Mouse (Mus musculus): Measurements from ENCODE around the gene Hoxd10.

Hoxd10 gene

DNA sequence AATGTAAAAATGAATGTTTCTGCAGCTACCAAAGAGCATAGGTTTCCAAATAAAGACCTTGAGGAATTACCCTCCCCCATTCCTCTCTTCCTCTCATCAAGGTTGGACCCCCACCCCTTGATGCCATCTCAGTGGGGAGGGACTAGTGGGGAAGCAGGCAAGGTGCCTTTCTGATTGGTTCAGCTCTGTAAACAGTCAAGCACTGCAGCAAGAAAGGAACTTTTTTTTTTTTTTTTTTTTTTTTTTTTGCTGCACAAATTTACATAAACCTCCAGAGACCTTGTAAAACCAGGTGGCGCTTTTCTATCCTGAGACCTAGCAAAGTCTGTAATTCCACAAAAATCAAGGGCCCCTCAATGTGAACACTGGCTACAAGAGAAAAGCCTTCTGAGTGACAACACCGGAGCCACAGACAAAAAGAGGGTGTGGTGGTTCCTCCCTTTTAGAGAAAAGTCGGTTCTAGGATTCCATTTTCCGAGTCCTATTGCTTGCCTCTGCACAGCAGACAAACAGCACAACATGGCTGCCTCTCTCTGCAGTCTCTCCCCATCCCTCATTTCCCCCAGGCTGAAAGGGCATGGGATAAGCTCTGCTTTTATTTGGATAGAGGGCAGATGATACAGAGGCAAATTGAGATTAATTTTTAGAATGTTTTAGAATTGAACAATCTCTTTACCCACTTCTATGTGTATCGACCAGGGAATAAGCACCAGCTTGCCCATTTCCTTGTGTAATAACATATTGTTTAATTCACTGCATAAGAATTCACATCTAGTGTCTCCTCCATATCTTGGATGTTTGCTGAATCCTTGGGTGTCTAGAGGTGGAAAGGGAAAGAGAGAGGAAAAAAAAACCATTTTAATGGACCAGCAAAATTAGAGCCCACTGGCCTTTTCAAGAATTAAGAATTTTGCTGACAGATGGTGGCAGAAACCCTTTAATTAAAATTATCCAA, 18.0 kb downstream of the Hoxd10 start:
- no peak for DNase-seq (ENCODE audit: low spot score in 2 of 2)

DNA sequence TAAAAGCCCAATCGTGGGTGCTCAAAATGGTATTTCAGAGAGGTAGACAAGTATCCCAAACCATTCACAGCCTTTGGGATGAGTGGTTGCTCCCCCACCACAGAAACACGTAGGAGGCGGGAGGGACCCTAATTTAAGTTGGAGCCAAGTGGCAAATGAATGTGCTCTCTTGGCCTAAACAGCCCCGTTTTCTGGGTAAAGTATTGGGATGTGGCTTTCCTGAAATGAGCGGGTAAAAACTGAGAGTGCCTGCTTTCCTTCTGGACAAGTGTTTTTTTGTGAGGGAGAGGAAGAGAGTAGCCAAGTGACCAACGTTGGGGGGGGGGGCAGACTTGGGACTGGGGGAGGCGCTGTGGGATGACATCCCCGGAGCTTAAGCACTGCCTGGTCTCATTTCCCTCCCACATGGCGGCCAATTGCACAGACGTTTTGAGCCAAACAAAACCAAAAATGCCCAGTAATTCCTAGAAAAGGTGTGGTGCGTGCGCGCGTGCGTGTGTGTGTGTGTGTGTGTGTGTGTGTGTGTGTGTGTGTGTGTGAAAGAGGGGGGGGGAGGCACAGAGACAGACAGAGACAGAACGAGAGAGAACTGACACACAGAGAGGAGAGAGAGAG, 19.3 kb downstream of the Hoxd10 start:
- DNase-seq (ENCODE audit: low spot score in 2 of 2), result no peak

DNA sequence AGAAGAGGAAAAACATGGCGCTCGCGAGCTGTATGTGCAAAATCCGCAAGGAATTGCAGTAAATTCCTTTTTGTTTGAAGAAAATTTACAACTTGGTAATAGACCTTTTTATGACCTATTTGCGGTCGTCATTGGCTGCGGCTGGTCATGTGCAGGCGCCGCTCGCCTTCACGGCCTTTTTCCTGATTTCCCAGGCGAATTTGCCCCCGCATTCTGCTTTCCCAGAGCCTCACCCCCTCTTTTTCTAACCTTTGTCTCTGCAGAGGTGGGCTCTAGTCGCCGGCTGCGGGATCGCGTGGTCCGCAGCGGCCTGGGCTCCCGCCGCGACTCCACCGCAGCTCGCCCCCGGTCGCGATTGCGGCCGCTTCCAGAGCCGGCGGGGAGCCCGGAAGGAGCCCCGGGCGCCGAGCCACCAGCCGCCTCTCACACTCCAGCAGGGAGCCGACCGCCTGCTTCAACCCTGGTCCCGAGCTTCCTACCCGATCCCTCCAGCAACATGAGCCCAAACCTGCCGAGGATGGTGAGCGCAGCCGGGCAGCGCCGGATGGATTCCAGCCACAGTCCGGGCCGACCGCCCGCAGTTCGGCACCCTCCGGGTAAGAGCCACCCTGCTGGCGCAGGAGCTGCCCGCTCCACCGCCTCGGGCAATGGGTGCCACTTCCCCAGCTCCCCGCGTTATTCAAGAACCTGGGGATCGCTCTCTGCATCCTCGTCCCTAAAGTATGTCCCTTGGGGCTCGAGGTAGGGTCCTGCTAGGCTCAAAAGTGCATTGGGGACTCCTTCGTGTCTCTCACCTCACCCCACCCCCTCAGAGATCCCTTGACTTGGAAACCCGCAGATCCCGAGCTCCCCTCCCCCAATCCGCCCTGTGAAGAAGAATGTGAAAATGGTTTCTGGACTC, 20.2 kb downstream of the Hoxd10 start, which contains the start of the genes Hoxd3 and Hoxd4:
Gene Hoxd3 (plus strand): TSS at position 207 of the 901 bp plus-strand sequence.
Gene Hoxd4 (plus strand): TSS at position 209 of the 901 bp plus-strand sequence.
- DNase-seq (ENCODE audit: low spot score in 2 of 2), result no peak

DNA sequence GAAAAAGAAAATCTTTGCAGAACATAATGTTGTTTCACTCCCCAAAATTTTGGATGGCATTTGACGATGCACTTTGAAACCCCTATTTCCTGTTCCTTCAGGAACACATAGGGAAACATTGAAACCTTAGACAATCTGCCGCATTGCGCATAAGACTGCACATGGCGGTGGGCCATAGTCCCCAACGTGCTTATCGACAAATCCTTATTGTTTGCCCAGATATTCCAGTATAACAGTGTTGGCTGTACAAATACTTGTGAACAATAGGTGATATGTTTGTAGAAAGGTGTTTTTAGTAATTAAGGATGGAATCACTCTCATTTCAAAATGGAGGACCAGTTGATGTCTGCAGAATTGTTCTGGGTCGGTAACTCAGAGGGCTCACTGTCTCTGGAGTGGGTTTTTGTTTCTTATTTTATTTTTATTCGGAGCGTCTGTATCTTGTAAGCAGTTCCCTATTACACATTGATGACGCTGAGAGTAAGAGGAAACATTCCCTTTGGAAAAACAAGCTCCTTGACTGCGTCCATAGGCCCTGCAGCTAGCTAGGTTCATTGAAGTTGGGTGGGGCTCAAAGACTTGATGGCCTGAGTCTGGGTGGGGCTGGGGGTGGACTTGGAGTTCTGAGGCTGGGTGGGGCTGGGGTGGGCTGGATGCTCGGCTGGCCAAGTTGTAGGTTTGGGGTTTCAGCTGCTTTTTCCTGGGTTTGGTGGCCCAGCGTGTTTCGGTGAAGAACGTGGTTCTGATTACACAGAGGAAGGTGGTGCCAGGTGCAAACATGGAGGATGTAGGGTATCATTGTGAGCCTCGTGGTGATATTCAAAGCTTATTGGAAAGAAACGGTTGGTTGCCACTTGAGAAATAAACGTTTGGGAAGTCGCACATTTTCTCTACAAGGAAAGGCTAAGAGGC, 21.8 kb downstream of the Hoxd10 start:
- no peak for DNase-seq (ENCODE audit: low spot score in 2 of 2)

DNA sequence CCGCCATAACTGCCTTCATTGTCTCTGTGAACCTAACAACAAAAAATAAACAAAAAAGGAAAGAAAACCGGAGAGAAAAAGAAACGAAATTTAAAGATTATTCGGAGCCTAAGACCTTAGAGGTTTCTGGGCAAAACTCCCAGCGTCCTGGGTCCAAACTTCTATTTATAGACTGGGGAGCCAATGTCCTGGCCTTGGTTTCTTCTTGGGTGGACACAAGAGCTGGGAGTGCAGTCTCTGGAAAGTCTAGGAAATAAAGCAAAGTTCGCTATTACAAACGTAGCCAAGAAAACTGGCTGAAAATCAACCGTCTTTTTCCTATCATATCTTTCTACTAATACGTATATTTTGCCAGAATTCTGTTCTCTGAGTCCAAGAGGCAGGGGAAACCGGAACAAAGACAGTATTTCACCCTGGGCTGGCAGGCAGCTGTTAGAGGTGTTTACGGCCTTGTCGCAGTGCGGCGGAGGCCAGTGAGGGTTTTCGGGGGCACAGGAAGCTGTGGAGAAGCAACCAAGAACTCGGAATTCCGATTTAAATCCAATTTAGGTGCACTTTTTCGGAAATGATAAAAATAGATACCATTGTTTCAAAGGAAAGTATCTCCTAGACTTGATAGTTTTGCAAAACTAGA, 22.5 kb downstream of the Hoxd10 start:
- DNase-seq (ENCODE audit: low spot score in 2 of 2), result no peak

DNA sequence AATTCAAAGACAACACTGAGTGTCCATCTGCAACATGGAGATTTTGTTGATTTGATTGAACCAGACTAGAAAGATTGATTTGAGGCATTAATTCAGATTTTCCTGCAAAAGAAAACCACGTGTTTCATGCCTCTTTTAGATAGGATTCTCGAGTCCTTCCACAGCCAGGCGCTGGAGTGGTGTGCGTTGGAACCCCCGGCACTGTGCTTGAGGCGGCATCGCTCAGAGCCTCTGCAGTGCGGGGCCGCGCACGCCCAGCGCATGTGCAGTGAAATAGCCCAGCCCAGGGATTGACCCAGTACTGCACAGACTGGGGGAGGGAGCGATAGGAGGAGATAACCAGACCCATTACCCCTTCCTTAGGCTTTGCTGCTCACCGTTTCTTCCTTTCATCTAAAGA, 23.2 kb downstream of the Hoxd10 start:
- no peak for DNase-seq (ENCODE audit: low spot score in 2 of 2)

DNA sequence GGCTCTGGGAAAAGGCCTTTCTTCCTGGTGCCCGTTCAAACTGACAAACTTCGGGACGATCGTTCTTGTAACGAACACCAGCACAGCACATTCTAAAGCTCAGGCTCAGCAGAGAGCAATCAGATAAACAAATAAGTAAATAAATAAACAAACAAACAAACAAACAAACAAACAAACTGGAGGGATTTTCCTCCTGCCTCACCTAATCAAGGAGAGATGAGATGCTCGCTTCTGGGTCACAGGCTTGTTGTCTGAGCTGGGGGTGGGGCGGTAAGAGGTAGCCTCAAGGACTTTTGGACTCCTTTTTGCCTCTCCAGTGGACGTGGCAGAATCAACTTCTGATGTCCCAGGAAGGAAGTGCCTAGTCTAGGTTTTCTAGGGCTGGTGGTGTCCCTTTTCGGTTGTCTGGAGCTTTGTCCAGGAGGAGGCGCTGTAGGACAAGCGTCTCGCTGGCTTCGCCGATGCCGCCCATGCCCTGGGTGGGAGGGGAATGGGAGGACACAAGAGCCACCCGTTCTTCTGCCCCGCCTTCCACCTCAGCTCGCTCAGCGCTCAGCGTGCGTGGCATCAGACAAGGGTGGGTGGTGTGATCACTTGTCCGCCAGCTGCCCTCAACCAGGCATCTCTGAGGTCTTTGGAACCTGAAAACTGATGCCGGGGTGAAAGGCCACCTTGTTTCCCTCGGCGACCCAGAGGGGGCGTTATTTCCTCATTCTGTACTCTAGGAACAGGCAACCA, 23.9 kb downstream of the Hoxd10 start:
- peak; percentile 32 to 43 for DNase-seq (ENCODE audit: low spot score in 2 of 2)

DNA sequence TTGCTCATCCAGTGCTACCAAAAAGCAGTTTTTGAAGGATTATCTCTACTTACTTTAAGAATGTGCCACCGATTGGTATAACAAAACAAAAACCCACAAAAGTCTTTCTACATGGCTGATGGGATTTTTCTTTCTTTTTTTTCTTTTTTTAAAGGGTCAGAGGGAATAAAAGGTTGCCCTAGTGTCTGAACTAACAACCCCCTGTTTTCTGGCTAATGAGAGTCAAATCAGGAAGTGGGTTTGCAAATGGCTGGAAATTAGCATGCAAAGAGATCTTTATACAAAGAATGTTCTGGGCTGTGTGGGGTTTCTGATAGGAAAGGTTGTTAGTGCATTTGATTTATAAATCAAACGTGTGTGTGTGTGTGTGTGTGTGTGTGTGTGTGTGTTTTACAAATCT, 28.7 kb downstream of the Hoxd10 start:
- DNase-seq (ENCODE audit: low spot score in 2 of 2), result no peak

DNA sequence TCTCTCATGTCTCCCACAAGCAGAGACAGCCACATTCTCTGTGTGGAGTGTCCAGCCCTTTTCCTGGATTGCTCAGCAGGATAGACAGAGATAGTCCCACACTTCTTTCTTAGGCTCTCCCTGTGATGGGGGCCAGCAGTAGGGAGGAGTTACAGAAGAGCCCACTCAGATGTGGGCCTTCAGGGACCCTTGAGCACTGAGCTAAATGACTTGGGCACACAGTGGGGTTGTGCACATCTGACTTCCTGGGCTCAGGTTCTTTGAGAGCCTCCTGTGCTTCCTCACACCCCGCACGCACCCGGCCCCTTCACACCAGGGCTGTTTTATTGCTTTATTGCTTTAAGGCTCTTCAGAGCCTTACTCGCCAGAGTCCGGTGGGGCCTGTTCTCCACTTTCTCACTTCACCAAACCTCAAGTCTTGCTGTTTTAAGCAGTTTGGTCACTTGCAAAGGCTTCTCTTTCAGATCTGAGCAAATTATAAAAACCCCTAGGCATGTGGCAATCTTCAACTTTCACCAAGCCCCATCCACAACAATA, 29.3 kb downstream of the Hoxd10 start:
- no peak for DNase-seq (ENCODE audit: low spot score in 2 of 2)

DNA sequence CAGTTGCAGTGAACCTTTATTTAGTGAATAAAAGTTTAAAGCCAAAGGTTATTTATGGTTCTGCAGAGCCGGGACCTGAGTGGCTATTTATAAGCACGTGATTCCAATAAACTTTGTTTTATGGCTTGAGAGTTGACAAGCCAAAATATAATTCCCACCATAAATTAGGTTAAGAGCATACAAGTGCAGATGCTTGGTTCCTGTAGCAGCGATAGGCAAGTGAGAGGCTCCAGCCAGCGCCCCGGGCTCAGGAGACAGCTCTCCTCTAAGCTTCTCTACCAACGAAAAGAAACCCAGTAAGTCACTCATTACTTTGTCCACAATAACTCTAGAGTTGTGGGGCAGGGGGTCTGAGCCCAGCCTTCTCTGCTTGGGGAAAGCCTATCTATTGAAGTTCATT, 30.2 kb downstream of the Hoxd10 start:
- no peak for DNase-seq (ENCODE audit: low spot score in 2 of 2)

DNA sequence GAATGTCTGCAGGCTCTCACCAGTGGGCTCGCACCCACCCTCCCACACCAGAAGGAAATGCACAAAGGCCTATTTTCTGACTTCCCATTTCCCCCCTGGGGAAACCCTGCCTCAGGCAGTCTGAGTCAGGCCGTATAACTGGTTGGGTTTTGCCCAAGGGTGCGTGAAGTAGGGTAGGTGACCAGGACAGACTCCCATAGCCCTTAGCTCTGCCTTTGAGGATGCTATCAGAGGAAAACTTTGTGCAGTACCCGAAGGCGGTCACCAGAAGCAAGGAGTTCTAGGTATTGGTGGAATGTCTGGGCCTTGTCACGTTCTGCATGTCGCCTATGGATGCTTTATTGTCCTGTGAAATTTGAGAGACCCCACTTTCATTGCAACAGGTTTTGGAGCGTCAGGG, 31.2 kb downstream of the Hoxd10 start:
- DNase-seq (ENCODE audit: low spot score in 2 of 2), result no peak

DNA sequence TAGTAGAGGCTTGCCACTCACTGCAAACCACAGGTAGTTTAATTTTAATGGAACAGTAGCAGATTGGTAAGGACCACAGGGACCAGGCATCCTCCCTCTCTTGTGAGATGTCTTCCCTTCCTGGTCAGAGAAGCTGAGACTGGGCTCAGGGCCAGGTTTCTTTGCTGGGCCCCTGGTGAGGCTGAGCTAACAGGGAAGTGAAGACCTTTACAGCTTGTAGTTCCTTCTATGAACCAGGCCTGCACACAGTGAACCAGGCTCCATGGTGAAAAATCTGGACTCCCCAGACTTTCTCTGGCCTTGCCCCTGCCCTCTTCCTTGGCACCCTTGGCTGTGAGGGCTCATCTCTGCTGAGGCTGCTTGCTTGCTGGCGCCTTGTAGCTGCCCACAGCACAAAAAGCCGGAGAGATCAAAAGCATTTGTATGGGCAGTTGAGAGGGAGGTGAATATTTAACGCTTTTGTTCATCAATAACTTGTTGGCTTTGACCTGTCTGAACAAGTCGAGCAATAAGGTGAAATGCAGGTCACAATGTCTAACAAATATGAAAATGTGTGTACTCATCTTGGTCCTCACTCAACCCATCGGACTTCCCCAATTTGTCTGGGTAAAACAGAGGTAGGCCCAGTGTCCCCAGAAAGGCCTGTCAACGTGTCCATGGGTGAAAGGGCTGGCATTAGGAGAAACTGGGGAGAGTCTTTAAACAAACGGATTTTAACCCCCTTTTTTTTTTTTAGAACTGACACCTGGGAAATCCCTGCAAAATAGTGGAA, 32.7 kb downstream of the Hoxd10 start:
- no peak for DNase-seq (ENCODE audit: low spot score in 2 of 2)

DNA sequence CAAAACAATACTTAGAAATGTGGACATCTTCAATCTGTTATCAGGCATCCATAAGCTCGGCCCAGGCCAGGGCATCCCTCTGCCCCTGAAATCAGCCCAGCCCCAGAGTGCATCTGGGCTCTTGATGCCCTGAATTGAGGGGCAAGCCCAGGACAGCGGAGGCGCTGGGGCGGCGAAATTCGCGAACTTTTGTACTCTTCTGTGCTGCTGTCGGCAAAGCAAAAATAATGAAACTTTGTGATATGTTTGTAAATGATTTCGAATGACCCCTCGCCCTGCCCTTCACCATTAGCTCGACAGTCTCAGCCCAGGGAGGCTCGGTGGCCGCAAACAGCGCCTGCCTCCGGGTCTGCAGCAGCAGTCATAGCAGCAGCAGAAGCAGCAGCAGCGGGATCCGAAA, 33.4 kb downstream of the Hoxd10 start:
- DNase-seq (ENCODE audit: low spot score in 2 of 2), result no peak

DNA sequence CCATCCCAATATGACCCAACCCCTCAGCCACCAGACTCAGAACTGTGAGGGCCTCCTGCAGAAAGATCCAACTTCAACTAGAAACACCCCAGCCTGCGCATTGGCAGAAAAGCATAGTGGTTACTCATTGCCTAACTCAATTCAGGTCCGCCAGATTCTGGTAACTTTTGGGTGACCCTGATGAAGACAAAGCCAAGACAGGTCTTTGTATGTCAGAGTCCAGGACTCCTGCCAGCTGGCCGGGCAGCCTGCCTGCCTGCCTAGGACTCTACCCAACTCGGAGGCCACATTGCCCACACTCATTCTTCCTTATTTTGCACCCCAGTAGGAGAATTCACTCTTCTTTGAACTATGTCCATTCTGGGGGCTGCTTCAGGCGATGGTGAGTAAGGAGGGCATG, 34.8 kb downstream of the Hoxd10 start, which contains the start of gene Gm28230:
Gene Gm28230 (plus strand): TSS at position 178 of the 400 bp plus-strand sequence.
- no peak for DNase-seq (ENCODE audit: low spot score in 2 of 2)

DNA sequence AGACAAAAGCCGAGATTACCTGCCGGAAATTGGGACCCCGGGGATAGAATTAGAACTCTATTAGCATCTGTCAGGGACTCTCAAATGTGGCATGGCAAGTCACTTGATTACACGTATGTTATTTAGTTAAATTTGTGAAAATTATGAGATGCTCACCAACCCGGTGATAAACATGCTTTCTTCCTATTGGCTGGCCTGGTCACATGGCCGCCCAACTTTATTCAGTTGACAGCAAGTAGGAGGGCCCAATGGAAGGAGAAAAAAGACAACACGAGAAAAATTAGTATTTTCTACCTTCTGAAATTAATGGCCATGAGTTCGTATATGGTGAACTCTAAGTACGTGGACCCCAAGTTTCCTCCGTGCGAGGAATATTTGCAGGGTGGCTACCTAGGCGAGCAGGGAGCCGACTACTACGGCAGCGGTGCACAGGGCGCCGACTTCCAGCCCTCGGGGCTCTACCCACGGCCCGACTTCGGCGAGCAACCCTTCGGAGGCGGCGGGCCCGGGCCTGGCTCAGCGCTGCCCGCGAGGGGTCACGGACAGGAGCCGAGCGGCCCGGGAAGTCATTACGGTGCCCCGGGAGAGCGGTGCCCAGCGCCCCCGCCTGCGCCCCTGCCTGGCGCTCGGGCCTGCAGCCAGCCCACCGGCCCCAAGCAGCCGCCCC, 35.4 kb downstream of the Hoxd10 start:
- no peak for DNase-seq (ENCODE audit: low spot score in 2 of 2)

DNA sequence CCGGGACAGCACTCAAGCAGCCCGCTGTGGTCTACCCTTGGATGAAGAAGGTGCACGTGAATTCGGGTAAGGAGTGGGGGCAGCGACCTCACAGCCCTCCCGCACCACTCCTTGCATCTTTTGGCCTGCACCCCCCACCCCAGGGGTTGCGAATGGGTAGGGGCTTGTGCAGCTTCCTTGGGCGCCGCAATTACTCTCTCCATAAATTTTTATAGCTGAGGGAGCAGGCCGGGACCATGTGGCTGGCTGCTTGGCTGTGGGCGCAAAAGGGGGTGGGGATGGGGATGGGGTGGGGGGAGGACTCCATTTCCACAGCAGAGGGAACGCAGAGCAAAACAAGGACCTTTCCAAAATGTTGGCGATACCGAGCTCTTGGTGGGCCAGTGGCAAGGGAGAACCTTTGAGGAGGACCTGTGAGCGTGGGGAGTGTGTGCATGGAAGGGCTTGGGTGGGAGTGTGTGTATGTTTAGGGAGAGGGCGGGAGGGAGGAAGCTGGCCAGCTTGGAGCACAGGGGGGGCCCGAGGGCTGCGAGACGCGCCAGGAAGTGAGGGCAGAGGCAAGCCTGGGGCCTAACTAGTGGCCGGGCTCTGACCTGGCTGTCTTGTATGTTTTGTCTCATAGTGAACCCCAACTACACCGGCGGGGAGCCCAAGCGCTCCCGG, 36.0 kb downstream of the Hoxd10 start:
- DNase-seq (ENCODE audit: low spot score in 2 of 2), result no peak

DNA sequence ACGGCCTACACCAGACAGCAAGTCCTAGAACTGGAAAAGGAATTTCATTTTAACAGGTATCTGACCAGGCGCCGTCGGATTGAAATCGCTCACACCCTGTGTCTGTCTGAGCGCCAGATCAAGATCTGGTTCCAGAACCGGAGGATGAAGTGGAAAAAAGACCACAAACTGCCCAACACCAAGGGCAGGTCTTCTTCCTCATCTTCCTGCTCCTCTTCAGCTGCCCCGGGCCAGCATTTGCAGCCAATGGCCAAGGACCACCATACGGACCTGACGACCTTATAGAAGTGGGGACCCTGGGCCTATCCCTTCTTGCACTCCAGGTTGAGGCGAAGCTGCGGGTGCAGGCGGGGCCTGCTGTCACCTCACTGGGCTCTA, 36.6 kb downstream of the Hoxd10 start:
- no peak for DNase-seq (ENCODE audit: low spot score in 2 of 2)

DNA sequence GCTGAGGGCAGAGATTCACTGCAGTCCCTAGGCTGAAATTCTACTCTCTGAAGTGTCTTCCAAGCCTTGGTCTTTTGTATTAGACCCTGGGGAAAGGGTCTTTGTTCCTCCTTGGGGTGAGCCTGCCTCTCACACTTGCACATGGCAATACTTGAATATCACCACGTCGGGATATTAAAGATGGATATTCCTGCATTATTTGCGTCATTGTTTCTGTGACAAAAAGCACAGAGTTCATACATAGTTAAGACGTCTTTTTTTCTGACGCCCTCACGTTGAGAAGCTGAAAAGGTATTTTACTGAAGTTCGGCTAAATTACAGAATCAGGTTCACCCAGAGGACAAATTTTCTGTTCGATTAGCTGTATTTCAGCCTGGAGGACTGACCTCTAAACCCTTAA, 38.6 kb downstream of the Hoxd10 start:
- no peak for DNase-seq (ENCODE audit: low spot score in 2 of 2)
